Mouse (Mus musculus): Measurements from ENCODE around the gene Rbm8a.

Gene Rbm8a

DNA sequence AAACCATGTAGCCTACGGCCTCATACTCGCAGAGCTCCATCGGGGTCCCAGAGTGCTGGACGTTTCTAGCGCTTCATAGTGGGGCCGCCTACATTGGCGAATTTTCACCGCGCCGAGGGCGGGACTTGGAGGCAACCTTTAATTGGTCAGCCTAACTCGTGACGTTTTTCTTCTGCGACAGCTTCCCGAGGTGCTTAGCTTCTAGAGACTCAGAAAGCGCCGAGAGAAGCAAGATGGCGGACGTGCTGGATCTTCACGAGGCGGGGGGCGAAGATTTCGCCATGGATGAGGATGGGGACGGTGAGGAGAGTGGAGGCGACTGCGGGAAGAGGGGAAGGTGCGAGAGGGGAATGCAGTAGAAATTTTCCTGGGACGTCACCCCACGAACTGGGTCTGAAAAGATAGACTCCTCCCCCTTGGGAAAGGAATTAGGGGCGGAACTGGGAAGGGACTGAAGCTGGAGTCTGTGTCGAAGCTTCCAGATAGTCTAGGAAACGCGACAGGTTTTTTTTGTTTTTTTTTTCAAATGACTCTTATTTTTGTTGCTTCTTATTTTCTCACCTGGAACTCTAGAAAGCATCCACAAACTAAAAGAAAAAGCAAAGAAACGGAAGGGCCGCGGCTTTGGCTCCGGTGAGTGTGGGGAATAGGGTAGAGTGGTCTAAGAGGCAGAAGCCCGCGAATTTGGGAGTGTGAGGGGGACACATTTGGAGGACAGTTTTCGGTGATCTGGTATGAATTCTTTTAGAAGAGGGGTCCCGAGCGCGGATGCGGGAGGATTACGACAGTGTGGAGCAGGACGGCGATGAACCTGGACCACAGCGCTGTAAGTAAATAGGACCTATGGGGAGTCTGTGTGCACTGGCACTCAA lies at the start of gene Rbm8a:
TSS of gene Rbm8a (plus strand) at position 205 of the 872 bp plus-strand sequence.
- DNase-seq (ENCODE audit: low spot score in 2 of 2), result peak; percentile 98 to 99

- no peak for DNase-seq (ENCODE audit: low spot score in 2 of 2)
These were observed 48.6 kb upstream of the Rbm8a start for GRCm38 (mm10) chr3:96581141-96581540.

DNA sequence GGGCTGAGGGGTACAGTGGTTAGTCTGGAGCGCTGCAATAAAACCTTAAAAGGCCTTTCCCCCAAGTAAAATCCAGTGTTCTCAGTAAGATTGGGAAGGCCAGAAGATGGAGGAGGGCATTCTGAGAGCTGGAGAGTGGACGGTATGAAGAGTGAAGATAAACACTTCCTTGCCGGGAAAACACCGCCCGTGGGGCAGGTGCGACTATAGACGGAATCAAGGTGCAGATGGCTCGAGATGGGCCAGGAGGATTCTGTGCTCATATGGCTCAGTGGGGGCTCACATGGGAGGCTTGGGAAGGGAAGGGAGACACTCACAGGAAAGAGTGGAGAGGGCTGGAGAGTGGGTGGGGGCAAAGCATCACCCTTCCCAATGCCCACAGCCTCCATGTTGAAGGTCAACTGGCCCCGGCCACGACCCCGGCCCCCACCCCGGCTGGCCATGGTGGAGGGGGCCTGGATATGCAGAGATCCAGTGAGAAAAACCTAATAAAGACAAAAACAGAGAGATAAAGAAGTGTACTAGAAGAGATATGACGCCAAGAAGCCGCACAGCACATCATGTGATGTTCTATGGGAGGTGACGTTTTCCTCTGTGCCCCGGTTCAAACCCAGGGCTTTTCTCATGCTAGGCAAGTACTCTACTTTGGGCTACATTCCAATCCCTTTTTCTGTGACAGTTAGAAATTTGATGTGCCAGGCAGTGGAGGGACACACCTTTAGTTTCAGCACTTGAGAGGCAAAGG lies 47.8 kb upstream of the Rbm8a start:
- no peak for DNase-seq (ENCODE audit: low spot score in 2 of 2)

DNA sequence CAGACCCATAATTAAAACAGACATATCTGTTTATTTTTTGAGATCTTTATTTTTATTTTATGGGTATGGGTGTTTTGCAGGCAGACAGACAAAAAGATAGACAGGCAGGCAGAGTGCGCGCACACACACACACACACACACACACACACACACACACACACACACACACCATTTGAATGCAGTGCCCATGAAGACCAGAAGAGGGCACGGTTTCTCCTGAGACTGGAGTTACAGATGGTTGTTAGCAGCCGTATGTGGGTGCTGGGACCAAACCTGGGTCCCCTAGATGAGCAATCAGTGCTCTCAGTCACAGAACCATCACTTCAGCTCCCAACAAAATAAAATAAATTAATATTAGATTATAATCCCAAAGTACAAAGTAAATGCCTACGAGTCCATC lies 46.3 kb upstream of the Rbm8a start:
- DNase-seq (ENCODE audit: low spot score in 2 of 2), result no peak

GRCm38 (mm10) chr3:96590657-96591056 lies 39.1 kb upstream of the Rbm8a start:
- no peak for DNase-seq (ENCODE audit: low spot score in 2 of 2)

GRCm38 (mm10) chr3:96593374-96593773 lies 36.4 kb upstream of the Rbm8a start:
- no peak for DNase-seq (ENCODE audit: low spot score in 2 of 2)

DNA sequence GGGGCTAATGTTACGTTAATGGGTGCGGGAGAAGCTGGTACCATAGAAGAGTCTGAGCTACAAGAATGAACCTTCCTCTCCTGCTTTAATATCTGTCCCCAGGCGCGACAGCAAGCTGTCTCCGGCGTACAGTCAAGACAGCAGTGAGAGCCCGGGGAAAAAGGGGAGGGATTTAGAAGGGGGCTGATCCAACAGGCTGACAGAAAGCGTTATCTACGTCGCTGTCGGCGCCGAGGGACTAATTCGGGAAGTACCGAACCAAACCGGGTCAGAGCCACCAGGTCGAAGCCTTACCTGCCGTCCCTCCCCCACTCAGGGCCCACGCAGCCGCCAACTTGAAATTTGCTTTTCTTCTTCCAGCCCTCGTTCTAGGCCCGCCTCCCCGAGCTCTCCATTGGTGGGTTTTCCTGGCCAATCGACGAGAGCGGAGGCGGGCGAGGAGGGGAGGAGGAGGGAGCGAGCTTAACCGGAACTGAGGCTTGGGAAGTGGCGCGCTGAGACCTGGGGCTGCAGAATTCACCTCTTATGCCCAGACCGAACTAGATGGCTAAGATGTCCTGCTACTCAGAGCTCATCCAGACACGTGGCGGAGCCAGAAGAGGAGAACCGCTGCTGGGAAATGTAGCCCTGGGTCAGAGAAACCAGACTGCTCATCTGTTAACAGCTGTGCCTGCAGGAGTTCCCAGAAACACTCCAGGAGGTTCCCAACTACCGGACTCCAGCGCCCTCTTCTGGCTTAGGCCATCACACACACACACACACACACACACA lies 35.8 kb upstream of the Rbm8a start, which contains the start of gene Polr3gl:
TSS of gene Polr3gl (minus strand) at position 392 of the 771 bp plus-strand sequence.
- peak; percentile 95 to 96 for DNase-seq (ENCODE audit: low spot score in 2 of 2)

DNA sequence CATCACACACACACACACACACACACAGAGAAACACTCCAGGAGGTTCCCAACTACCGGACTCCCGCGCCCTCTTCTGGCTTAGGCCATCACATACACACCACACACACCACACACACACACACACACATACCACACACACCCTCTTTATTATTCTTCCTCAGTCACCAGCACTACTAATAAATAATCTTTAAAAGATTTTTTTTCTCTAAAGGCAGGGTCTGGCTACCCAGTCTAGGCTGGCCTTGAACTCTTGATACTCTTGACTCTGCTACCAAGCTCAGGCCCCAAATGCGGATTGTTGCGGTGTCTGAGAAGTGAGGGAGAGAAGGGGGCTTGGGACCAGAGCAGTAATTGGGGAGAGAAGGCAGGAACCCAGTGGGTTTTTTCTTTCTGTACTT lies 34.9 kb upstream of the Rbm8a start:
- no peak for DNase-seq (ENCODE audit: low spot score in 2 of 2)

GRCm38 (mm10) chr3:96595661-96596060 lies 34.1 kb upstream of the Rbm8a start:
- DNase-seq (ENCODE audit: low spot score in 2 of 2), result peak; percentile 62

- peak; percentile 71 to 87 for DNase-seq (ENCODE audit: low spot score in 2 of 2)
These were observed 33.5 kb upstream of the Rbm8a start, which contains the start of gene Ankrd34a for GRCm38 (mm10) chr3:96596228-96596707. Ankrd34a (plus strand) TSS chr3:96596636.

DNA sequence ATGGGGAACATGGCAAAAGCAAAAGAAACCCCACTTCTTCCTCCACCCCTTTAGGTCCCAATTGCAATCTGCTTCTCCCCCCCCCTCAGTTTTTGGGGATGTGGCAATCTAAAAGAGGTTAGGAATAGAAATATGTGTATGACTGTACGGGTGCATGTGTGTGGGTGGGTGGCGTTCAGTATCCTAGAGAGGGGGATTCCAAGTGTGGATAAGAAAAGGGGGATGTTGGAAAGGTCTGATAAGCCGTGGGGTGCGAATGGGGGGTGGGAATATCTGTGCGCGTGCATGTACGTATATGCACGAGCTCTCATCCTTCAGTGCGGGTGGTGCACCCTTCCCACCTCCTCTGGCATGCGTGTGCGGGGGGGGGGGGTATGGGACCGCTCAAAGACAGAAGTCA lies 32.9 kb upstream of the Rbm8a start:
- DNase-seq (ENCODE audit: low spot score in 2 of 2), result peak in 1 of 2 experiments; percentile 43

DNA sequence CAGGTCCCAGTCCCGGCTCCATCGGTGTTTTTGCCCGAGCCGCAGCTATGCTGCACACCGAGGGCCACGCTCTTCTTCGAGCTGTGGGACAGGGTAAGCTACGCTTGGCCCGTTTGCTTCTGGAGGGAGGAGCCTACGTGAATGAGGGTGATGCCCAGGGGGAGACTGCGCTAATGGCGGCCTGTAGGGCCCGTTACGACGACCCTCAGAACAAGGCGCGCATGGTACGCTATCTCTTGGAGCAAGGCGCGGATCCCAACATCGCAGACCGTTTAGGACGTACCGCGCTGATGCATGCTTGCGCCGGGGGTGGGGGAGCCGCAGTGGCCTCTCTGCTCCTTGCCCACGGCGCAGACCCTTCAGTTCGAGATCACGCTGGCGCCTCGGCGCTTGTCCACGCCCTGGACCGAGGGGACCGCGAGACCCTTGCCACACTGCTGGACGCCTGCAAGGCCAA lies 32.3 kb upstream of the Rbm8a start:
- DNase-seq (ENCODE audit: low spot score in 2 of 2), result peak; percentile 46 to 47

- DNase-seq (ENCODE audit: low spot score in 2 of 2), result peak; percentile 60 to 69
These were observed 31.3 kb upstream of the Rbm8a start for GRCm38 (mm10) chr3:96598156-96599068.

DNA sequence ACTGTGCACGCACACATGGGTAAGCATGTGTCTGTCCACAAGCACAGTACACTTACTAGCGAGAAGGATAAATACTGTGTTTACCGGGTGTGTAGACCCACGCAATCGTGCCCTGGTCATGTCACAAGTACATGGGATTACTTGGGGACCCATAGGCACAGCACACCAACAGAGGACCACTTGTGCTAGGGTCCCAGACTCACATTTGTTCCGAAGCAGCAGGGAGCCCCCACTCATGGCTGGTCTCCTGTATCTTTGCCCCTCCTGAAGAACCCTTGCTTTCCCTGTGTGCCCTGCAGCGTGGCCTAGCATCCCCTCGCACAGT lies 30.7 kb upstream of the Rbm8a start:
- DNase-seq (ENCODE audit: low spot score in 2 of 2), result peak in 1 of 2 experiments; percentile 25

DNA sequence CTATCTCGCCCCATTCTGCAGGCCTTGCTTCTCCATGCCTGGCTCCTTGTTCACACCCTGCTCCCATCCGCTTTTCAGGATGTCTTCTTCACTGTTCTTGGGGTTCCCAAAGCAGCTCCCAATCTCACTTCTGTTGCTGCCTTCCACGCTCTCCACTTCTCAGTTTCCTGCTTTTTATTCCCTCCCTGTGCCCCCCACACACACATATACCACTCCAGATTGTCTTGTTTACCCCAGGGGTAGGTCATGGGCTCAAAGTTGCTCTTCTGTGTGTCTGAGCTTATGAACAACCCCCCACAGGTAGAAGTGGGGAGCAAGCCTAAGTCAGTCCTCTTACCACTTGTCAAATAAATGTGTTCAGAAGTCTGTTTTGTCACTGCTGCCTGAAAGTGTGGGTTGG lies 30.3 kb upstream of the Rbm8a start:
- no peak for DNase-seq (ENCODE audit: low spot score in 2 of 2)

GRCm38 (mm10) chr3:96600639-96601250 lies 29.0 kb upstream of the Rbm8a start, which contains the start of gene Lix1l:
Lix1l (plus strand) TSS chr3:96601149.
- DNase-seq (ENCODE audit: low spot score in 2 of 2), result peak; percentile 94 to 95

DNA sequence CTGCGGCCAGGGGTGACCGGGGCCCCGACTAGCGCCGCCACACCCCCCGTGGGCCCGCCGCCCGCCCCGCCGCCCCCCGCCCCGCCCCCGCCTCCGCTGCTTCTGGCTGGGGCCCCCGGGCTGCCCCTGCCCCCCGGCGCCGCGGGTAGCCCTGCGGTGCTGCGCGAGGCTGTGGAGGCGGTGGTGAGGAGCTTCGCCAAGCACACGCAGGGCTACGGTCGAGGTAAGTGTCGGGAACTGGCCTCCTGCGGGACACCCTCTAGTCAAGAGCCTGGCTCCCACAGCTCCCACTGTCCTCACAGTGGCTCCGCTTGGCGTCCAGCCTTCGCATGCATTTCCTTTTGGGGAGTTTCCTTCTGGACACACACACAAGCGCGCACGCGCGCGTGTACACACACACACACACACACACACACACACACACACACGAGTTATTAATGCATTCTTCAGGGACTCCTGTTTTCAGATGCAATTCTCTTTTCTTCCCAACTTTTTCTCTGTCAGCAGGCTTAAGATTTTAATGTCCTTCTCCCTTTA lies 28.4 kb upstream of the Rbm8a start:
- DNase-seq (ENCODE audit: low spot score in 2 of 2), result peak; percentile 58 to 67

GRCm38 (mm10) chr3:96601941-96602703 lies 27.6 kb upstream of the Rbm8a start:
- DNase-seq (ENCODE audit: low spot score in 2 of 2), result peak in 1 of 2 experiments; percentile 29

DNA sequence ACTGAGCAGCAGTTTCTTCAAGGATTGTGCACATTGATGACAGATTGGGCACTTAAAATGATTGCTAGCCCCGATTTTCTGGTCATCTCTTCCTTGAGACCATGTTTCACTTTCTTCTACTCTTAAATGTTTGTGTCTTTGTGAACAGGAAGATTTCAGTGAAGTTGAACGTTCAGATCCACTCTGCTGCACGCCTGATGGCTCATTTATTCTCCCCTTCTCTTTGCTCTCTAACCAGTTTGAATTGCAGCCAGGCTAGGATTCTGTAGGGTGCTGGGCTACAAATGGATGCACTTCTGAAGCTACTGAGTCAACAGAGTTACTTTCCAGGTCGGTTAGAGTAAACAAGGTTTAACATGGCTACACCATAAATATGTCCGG lies 27.0 kb upstream of the Rbm8a start:
- DNase-seq (ENCODE audit: low spot score in 2 of 2), result peak in 1 of 2 experiments; percentile 23
